Mouse (Mus musculus) olfactory bulb, adult 2 months (tissue): Measurements from ENCODE around the gene Cd302. TPM values are rescaled to one million over a fixed set of nuclear protein-coding genes. Genes with fewer than 3 reads are reported as not detected.

Source experiments
- H3K27ac ChIP-seq: fragments of 200-500 bp; 2 replicates; pipeline ENCODE4 v1.5.1; 2012; ENCODE audit warnings: low read depth, low read length; ENCODE audit not compliant: insufficient read depth
- H3K4me1 ChIP-seq: fragments of 200-500 bp; 2 replicates; pipeline ENCODE4 v1.6.1; 2012; ENCODE audit warnings: low read length; ENCODE audit not compliant: control insufficient read depth, insufficient read depth
- H3K4me3 ChIP-seq: fragments of 200-500 bp; 2 replicates; pipeline ENCODE4 v1.5.1; 2012; ENCODE audit warnings: mild to moderate bottlenecking, low read depth, low read length, moderate library complexity; ENCODE audit not compliant: insufficient read depth
- CTCF ChIP-seq: fragments of 200-500 bp; IDR thresholded peaks from 2 replicates; pipeline ENCODE4 v1.5.1; 2012; ENCODE audit warnings: low read depth, mild to moderate bottlenecking, low read length, moderate library complexity; ENCODE audit not compliant: insufficient read depth
- POLR2A ChIP-seq: fragments of 200-500 bp; IDR thresholded peaks from 2 replicates; pipeline ENCODE4 v1.6.1; 2012; ENCODE audit warnings: mild to moderate bottlenecking, low read depth, low read length, moderate library complexity; ENCODE audit not compliant: insufficient read depth
- WGBS: fragments of 180-500 bp; shearing (Covaris S2); methylation state at CpG from one replicate; pipeline ENCODE4 v1.1.7; 2018; 5-methylcytosine and 5-hydroxymethylcytosine counted together
- polyA plus RNA-seq: library from polyadenylated mRNA; stranded (reverse); fragments of >200 nt; gene quantifications from 2 replicates; pipeline ENCODE4 v1.2.4, GENCODE M21; 2012; ENCODE audit warnings: low replicate concordance; ENCODE audit not compliant: missing spikeins, insufficient read depth, insufficient read length

Gene Cd302
- polyA plus RNA-seq, 1 experiment = not detected

DNA sequence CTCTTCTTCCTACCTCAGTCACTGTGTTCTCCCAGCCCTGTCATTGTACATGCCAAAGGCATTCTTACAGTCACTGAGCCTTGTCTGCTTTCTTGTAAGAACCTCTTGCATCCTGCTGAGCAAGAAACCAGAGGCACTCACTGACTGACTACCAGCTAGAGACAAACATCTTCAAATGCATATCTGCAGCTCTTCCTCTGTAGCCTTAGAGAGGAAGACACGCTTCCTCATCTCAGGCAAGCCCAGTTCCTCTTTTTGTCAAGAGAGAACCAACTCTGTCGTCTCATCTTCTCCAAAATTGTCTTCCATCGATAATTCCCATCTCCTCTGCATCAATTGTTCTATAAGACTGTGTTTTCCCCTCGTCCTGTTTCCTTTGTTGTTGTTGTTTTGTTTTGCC is 4.3 kb upstream of the Cd302 start:
- TF ChIP-seq POLR2A (no peak), CTCF (no peak)
- no peak overlapping the region for H3K27ac ChIP-seq
- H3K4me3 ChIP-seq = no peak overlapping the region
- WGBS = 89% methylated on average over 4 of the region's 4 CpGs
- peaks cover 3% of the 10 kb centered on the region; the same call in 1 of the 2 replicates for H3K4me1 ChIP-seq

DNA sequence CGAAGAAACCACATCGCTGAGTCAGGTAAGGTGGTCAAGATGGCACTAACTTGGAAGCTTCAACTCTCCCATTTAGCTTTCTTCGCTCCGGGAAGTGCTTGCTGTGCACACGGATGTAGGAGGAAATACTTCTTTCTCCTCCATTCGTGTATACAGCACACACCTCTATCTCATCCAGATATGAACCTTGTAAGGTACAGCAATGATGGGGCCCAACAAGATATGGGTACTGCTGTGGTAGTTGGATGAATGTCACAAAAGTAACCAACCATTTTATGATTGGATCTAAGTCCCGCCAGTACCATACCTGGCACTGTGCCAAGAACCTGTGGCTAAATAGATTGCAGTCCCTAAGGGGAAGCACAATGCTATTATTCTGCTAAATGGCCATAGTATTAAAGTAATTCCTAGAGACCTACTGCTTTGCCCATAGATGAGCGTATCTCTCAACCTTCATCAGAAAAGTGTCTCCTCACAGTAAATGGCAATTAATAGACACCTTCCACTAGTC is 874 bp upstream of the Cd302 start:
- H3K27ac ChIP-seq = no peak overlapping the region
- TF ChIP-seq POLR2A = no peak
- no peak for TF ChIP-seq CTCF
- WGBS = 85% methylated on average over 8 of the region's 8 CpGs
- H3K4me1 ChIP-seq = peaks cover 4% of the 10 kb centered on the region; the same call in 1 of the 2 replicates
- no peak overlapping the region for H3K4me3 ChIP-seq

DNA sequence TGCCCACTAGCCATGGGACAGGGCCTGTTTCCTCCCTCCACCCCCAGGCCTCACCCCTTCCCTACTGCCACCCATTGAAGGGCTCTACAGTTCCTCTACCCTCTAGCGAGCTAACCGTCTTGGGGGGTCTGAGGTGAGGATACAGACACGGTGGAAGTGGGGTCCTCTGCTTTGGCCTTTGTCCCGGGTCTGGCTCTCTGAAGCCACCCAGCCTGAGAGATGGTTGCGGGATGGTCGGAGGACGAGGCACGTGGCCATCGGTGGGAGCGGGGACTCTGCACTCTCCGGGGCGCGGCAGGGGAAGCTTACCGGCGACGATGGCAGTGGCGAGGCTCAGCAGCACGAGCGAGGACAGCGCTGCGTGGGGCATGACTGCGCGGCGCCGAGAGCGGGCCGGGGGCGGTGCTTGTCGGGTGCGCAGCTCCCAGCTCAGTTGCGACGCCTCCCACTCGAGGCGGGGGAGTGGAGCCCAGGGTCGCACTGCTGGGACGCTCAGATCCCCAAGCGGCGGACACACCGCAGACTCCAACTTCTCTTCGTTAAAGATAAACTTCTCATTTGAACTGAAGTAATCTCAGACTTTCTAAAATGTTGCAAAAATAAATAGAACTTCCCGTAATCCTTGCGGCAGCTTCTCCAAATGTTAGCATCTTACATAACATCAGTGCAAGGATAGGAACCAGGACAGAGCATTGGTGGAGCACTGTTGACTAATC is 379 bp downstream of the Cd302 start:
- Histone ChIP-seq H3K27ac (no peak overlapping the region), H3K4me1 (peaks cover 4% of the 10 kb centered on the region; the same call in 1 of the 2 replicates), H3K4me3 (peak overlapping the region; percentile 48)
- WGBS = 2% methylated on average over 42 of the region's 42 CpGs
- TF ChIP-seq CTCF = no peak
- TF ChIP-seq POLR2A = no peak

DNA sequence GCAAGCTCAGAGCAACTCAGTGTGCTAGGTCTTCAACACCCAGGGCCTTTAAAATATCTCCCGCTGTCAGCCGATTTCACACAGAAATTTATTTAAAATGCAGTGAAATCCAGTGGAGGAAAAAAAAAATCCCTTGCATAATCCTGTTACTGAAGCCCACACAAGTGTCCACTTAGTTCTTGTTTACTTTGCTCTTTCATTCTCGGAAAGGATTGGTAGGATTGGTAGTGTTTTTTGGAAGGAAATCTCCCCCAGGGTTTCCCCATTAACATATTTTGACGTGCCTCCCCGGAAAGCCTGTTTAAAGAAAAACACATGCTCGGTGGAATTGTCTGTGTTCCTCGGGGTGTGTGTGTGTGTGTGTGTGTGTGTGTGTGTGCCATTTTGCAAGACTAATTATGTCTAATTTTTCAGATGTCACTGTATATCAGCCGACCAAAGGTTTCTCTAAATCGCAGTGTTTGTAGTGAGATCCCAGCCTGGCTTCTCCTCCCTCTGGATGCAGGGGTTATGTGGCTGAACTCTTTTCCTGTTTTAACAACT is 1.0 kb downstream of the Cd302 start:
- H3K4me3 ChIP-seq = peak overlapping the region; percentile 48
- peaks cover 4% of the 10 kb centered on the region; the same call in 1 of the 2 replicates for H3K4me1 ChIP-seq
- 29% methylated on average over 9 of the region's 9 CpGs for WGBS
- no peak overlapping the region for H3K27ac ChIP-seq
- TF ChIP-seq POLR2A (no peak), CTCF (no peak)

DNA sequence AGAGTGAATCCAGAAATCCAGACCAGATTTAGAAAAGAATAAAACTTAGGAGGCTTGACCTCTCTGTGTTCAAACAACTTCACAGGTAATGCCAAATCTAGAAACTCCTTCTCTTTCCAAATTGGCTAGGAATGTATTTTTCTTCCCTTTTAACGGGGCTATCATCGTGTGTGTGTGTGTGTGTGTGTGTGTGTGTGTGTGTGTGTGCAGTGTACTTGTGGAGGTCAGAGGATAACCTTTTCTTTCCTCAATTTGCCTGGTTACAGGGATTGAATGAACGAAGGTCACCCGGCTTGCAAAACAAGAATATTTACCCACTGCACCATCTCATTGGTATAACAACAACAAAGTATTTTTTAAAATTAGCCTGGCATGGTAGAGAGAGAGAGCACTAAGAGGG is 1.7 kb downstream of the Cd302 start:
- Histone ChIP-seq H3K4me1 (peaks cover 4% of the 10 kb centered on the region; the same call in 1 of the 2 replicates), H3K4me3 (no peak overlapping the region), H3K27ac (no peak overlapping the region)
- 84% methylated on average over 4 of the region's 4 CpGs for WGBS
- no peak for TF ChIP-seq CTCF
- no peak for TF ChIP-seq POLR2A

DNA sequence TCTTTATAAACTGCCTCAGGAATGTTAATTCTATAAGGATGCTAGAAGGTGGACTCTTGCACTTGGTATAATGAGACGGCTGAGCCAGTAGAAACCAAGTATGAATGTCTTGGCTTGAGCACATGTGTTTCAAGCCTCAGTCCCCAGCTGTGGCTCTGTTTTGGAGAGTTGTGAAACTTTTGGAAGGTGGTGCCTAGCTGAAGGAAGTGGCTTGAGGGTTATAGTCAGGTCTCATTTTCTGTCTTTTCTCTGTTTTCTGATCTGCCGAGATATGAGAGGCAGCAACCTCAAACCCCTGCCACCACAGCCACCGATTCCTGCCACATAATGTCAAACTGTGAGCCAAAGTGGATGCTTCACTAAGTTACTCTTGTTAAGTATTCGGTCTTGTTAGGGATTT is 5.7 kb downstream of the Cd302 start:
- no peak overlapping the region for H3K27ac ChIP-seq
- H3K4me1 ChIP-seq = peaks cover 1% of the 10 kb centered on the region; the same call in 1 of the 2 replicates
- TF ChIP-seq CTCF = no peak
- TF ChIP-seq POLR2A = no peak
- 95% methylated on average over 4 of the region's 4 CpGs for WGBS
- H3K4me3 ChIP-seq = no peak overlapping the region

DNA sequence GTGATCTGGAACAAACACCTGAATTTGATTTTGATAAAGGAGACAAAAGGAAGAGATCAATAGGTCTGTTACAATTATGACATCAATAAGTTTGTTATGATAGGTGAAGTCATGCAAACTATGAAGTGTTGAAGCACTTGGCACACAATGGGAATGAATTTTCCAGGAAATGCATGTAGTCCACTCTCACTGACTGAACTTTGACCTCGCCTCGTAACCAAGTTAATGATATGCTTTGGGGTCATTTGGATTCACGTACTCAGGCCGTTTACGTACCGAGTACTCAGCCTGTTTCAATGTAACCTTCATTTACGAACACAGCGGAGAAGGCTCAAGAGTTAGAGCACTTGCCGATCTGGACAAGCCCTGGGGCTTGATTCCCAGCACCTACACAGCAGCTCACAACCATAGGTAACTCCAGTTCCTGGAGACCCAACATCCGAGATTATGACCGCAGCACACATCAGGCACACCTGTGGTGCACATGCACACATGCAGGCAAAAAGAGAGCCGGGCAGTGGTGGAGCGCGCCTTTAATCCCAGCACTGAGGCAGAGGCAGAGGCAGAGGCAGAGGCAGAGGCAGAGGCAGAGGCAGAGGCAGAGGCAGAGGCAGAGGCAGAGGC is 14.3 kb downstream of the Cd302 start:
- no peak for TF ChIP-seq CTCF
- no peak for TF ChIP-seq POLR2A
- no peaks in the 10 kb centered on the region for H3K4me1 ChIP-seq
- no peak overlapping the region for H3K27ac ChIP-seq
- H3K4me3 ChIP-seq = no peak overlapping the region
- 98% methylated on average over 14 of the region's 14 CpGs for WGBS

DNA sequence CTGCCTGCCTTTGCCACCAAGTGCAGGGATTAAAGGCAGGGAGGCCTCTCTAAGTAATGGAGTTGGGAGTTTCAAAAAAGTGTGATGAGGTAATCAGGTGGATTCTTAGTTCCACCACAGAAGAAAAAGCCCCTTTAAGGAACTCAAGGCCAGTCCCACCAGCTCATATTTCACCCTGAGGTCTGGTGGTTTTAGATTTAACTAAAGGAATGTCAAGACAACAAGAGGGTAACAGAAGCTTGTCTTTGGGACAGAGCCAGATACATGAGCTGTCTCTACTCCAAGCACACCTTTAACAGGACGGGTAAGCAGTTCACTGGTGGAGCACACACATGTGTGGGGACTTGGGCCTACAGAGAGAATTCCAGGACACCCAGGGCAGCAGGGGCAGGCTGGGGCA is 16.7 kb downstream of the Cd302 start:
- TF ChIP-seq POLR2A = no peak
- no peak for TF ChIP-seq CTCF
- no peaks in the 10 kb centered on the region for H3K4me1 ChIP-seq
- H3K27ac ChIP-seq = no peak overlapping the region
- no peak overlapping the region for H3K4me3 ChIP-seq
- 85% methylated on average over 1 of the region's 1 CpGs for WGBS

DNA sequence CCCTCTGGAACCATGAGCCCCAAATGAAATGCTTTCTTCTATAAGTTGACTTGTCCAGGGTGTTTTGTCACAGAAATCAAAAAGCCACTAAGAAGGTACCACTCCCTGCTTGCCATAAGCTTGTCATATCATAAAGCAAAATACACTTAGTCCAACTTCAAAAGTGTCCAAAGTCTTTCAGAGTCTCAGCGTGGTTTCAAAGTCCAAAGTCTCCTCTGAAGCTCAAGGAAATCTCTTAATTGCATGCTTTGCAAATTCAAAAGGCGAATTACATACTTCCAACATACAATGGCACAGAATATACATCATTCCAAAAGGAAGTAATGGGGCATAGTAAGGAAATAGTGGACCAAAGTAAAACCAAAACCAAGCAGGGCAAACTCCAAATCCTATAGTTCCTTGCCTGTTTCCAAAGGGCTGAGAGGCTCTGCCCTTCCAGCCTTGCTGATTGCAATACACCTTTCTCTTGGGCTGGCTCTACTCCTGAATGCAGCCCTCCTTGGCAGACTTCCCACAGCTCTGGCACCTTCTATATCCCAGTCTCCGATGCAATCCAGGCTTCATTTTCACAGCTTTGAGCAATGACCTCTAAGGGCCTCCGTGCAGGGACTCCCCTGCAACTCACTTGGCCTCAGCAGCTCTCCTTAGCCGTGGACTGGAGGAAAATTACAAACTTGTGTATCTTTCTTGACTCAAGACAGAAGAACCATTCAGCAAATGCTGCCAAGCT is 23.5 kb downstream of the Cd302 start:
- TF ChIP-seq POLR2A = no peak
- no peak for TF ChIP-seq CTCF
- no peaks in the 10 kb centered on the region for H3K4me1 ChIP-seq
- H3K4me3 ChIP-seq = no peak overlapping the region
- 65% methylated on average over 5 of the region's 5 CpGs for WGBS
- no peak overlapping the region for H3K27ac ChIP-seq
